Mouse (Mus musculus): Measurements from ENCODE around the gene Tbl1x. TPM values are rescaled to one million over a fixed set of nuclear protein-coding genes. Genes with fewer than 3 reads are reported as not detected.

Gene Tbl1x
- total RNA-seq, 2 experiments from 2014 or later: 30.7 to 34.4 TPM

GRCm38 (mm10) chrX:77597674-77598073 is 86.9 kb downstream of the Tbl1x start:
- no peak for DNase-seq (ENCODE audit: low spot score)
- intact Hi-C loops (cut with DNase I): no loop called here

- intact Hi-C loops (cut with DNase I): no loop called here
- DNase-seq (ENCODE audit: low spot score): no peak
These were observed 87.9 kb downstream of the Tbl1x start for GRCm38 (mm10) chrX:77598736-77599135.

- no peak for DNase-seq (ENCODE audit: low spot score)
- intact Hi-C loops (cut with DNase I): no loop called here
These were observed 92.9 kb downstream of the Tbl1x start for GRCm38 (mm10) chrX:77603496-77604258.

GRCm38 (mm10) chrX:77607488-77607887 is 96.7 kb downstream of the Tbl1x start:
- intact Hi-C loops (cut with DNase I): no loop called here
- DNase-seq (ENCODE audit: low spot score): no peak

- no peak for DNase-seq (ENCODE audit: low spot score)
- intact Hi-C loops (cut with DNase I): no loop called here
These were observed 98.3 kb downstream of the Tbl1x start for GRCm38 (mm10) chrX:77608947-77609703.

- intact Hi-C loops (cut with DNase I): no loop called here
- no peak for DNase-seq (ENCODE audit: low spot score)
These were observed 101.1 kb downstream of the Tbl1x start for GRCm38 (mm10) chrX:77611938-77612337.

GRCm38 (mm10) chrX:77613041-77613440 is 102.2 kb downstream of the Tbl1x start:
- intact Hi-C loops (cut with DNase I): no loop called here
- DNase-seq (ENCODE audit: low spot score): no peak

- DNase-seq (ENCODE audit: low spot score): no peak
- intact Hi-C loops (cut with DNase I): loop anchor here (5.0 kb wide), 1 partner anchor 34 kb away; no protein-coding TSS in a partner anchor
These were observed 105.0 kb downstream of the Tbl1x start for GRCm38 (mm10) chrX:77615735-77616293.

GRCm38 (mm10) chrX:77617368-77618144 is 106.7 kb downstream of the Tbl1x start:
- intact Hi-C loops (cut with DNase I): loop anchor here (5.0 kb wide), 1 partner anchor 35 kb away; no protein-coding TSS in a partner anchor
- no peak for DNase-seq (ENCODE audit: low spot score)

GRCm38 (mm10) chrX:77630439-77630838 is 119.6 kb downstream of the Tbl1x start:
- intact Hi-C loops (cut with DNase I): loop anchor here (10.0 kb wide), 1 partner anchor 86 kb away; no protein-coding TSS in a partner anchor

GRCm38 (mm10) chrX:77636499-77636898 is 125.7 kb downstream of the Tbl1x start:
- intact Hi-C loops (cut with DNase I): loop anchor here (2.0 to 10.0 kb wide), 6 partner anchors 76 to 324 kb away; partner anchors contain the start of gene Tbl1x
- no peak for DNase-seq (ENCODE audit: low spot score)

More at GRCm38 (mm10) chrX:77630439-77630838, 119.6 kb downstream of the Tbl1x start:
- DNase-seq (ENCODE audit: low spot score): no peak

- DNase-seq (ENCODE audit: low spot score): no peak
- intact Hi-C loops (cut with DNase I): loop anchor here (5.0 to 10.0 kb wide), 5 partner anchors 74 to 326 kb away; no protein-coding TSS in a partner anchor
These were observed 127.3 kb downstream of the Tbl1x start for GRCm38 (mm10) chrX:77638076-77638475.

GRCm38 (mm10) chrX:77640301-77640700 is 129.5 kb downstream of the Tbl1x start:
- DNase-seq (ENCODE audit: low spot score): no peak
- intact Hi-C loops (cut with DNase I): no loop called here

GRCm38 (mm10) chrX:77646164-77646563 is 135.4 kb downstream of the Tbl1x start:
- intact Hi-C loops (cut with DNase I): no loop called here

GRCm38 (mm10) chrX:77650246-77650645 is 139.4 kb downstream of the Tbl1x start:
- intact Hi-C loops (cut with DNase I): no loop called here
- no peak for DNase-seq (ENCODE audit: low spot score)

More at GRCm38 (mm10) chrX:77646164-77646563, 135.4 kb downstream of the Tbl1x start:
- DNase-seq (ENCODE audit: low spot score): no peak

GRCm38 (mm10) chrX:77662030-77662429 is 151.2 kb downstream of the Tbl1x start:
- intact Hi-C loops (cut with DNase I): no loop called here
- DNase-seq (ENCODE audit: low spot score): no peak

- no peak for DNase-seq (ENCODE audit: low spot score)
- intact Hi-C loops (cut with DNase I): no loop called here
These were observed 152.5 kb downstream of the Tbl1x start for GRCm38 (mm10) chrX:77663276-77663675.

GRCm38 (mm10) chrX:77665030-77665429 is 154.2 kb downstream of the Tbl1x start:
- no peak for DNase-seq (ENCODE audit: low spot score)
- intact Hi-C loops (cut with DNase I): no loop called here

GRCm38 (mm10) chrX:77666911-77667310 is 156.1 kb downstream of the Tbl1x start:
- intact Hi-C loops (cut with DNase I): no loop called here
- DNase-seq (ENCODE audit: low spot score): no peak

GRCm38 (mm10) chrX:77667441-77667840 is 156.6 kb downstream of the Tbl1x start:
- no peak for DNase-seq (ENCODE audit: low spot score)
- intact Hi-C loops (cut with DNase I): no loop called here
